Mouse (Mus musculus) CH12F3 (cell line): ENCODE results near the gene Rpl11.
"Not testable (repeated sequence)": the region's sequence is repeated elsewhere in the genome, so short reads cannot be mapped to it uniquely, and the experiment has no call there.

Experiments used
- in situ Hi-C: fragments of 300-500 bp; cut with MboI; formaldehyde crosslinking; loops from 2 replicates; pipeline ENCODE4 v1.14.3; 2020; ENCODE audit warnings: low sequenced_read_pairs

Gene Rpl11

DNA sequence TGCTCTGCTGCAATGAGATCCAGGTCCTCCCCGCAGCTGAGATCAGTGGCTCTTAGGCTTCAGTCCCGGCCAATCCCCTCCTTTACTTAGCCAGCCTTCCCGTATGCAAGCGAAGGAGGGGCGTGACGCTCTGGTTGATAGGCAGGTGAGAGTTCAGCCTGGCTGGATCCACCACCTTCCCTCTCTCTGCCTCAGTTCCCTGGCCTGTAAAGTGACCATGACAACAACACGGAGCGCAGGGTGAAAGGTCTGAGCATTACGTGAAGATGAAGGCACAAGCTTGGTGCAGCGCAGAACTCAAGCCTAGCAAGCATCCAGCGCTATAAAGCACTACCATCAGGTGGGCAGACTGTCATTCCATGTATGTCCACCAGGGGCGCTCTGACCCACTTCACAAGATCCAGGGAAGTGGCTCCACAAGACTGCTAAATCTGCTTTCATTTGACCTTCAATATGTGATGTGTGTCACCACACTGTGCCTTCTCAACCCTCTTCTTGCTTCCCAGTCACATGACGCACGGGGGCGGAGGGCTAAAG is 18.0 kb upstream of the Rpl11 start:
- in situ Hi-C loops = no loop called here

DNA sequence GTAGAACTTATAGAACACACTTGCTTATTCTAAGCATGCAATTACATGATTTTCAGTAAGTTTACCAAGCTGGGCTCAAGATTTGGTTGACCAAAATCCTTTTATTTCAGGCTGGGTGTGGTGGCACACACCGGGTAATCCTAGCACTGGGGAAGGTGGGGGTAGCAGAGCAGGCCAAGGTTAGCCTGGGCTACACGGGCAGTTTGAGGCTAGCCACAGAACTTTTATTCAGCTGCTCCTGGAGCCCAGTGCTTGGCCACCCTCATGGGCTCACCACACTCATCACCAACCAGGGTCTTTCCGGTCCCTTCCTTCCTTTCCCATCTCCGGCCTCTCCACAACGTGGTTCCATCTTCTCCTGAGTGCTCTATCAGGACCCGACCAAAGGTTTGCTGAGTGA is 17.4 kb upstream of the Rpl11 start:
- in situ Hi-C loops = no loop called here

DNA sequence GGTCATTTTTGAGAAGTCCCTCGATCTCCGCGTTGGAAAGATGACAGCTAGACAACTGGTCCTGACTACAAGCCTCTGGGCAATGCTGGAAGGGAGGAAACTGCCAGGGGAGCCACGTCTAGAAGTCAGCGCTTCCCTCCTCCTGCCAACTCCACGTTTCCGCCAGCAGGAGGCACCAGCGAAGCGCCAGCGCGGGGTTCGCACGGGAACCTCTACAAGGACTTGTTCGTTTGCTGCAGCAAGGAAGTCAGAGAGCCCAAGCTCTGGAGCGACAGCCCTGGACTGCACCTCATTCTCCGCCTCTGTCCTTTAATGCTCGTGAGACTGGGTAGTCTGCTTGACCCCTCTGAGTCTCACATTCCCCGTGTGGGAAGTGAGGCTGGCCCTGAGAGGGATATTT is 16.7 kb upstream of the Rpl11 start:
- in situ Hi-C loops = no loop called here

DNA sequence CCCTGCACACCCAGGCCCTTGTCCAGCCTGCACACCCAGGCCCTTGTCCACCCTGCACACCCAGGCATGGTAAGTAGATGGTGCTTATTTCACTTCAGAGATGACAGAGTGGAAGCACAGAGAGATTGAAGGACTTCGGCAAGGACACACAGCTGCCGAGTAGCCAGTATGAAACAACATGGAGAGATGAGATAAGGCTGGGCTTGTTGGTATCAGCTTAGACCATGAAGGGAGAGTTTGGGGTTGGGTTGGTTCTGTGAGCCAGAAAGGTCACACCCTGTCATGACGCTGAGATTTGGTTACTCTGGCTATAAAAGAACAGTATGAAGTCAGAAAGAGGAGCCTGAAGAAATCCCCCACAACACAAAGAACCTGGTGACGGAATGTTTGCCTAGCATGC is 16.1 kb upstream of the Rpl11 start:
- in situ Hi-C loops = no loop called here

DNA sequence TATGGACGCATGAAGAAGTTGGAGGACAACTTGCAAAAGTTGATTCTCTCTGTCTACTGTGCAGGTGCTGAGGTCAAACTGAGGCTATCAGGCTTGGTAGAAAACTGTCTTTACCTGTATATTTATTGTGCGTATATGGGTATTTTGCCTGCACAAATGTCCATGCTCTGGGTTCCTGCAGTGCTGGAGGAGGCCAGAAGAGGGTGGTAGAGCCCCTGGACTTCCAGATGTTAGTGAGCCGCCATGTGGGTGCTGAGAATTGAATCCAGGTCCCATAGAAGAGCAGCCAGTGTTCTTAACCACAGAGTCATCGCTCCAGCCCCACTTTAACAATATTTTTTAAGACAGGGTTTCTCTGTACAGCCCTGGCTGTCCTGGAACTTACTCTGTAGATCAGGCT is 9.9 kb upstream of the Rpl11 start:
- in situ Hi-C loops = no loop called here

DNA sequence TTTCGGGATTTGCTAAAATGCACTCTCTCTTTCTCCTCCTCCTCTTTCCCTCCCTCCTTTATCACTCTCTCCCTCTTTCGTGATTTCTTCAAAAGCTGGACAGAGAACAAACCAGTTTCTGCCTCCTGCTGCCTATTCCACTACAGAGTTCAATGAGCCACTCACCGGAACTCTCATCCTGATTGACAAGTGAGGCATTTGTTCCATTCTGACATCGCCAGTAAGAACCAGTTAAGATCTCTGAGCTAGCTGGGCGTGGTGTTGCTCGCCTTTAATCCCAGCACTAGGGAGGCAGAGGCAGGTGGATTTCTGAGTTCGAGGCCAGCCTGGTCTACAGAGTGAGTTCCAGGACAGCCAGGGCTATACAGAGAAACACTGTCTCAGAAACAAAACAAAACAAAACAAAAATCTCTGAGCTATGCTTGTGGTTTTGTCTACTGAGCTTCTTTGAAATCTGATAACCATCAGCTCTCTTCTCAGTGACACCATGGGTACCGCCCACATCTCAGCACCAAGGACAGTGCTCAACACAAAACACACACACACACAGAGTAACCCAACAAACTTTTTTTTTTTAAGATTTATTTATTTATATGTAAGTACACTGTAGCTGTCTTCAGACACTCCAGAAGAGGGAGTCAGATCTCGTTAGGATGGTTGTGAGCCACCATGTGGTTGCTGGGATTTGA is 6.7 kb upstream of the Rpl11 start:
- in situ Hi-C loops = not testable (repeated sequence)

DNA sequence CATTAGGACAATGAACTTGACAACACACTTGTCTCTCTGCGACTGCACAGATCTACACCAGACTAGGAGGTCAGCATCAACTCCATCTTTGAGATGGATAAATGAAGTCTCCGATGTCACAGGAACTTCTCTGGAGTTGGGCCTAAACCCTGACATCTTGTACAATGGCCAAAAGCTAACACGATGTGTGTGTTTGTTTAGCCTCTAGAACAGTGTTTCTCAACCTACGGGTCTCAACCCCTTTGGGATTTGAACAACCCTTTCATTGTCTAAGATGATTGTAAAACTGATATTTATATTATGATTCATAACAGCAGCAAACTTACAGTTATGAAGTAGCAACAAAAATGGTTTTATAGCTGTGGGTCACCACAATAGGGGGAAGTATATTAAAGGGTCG is 4.7 kb upstream of the Rpl11 start:
- in situ Hi-C loops = no loop called here

DNA sequence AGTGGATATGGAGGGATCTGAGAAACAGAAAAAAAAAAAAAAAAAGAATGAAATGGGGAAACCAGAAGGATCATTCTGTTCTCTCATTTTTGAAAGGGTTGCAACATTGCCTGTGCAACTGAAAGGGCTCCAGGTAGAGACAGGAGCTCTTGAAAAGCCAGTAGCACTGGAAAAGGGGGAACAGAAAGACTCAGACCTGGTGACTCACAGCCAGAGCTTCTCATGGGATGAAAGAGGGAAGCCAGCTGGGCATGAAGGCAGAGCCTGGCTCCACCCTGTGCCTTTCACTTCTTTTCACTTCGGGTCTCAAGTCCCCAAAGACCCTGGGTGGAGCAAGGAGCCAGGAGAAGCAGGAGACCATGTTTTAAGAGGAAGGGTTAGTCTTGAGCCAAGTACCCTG is 2.8 kb upstream of the Rpl11 start:
- in situ Hi-C loops = no loop called here

DNA sequence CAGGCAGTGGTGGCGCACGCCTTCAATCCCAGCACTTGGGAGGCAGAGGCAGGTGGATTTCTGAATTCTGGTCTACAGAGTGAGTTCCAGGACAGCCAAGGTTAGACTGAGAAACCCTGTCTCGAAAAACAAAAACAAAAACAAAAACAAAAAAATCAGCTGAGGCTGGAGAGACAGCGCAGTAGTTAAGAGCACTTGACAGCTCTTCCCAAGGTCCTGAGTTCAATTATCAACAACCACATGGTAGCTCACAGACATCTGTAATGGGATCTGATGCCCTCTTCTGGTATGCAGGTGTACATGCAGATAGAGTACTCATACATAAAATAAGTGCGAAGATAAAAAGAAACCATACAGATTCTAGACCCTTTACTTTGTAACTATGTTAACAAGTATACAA is 615 bp upstream of the Rpl11 start:
- in situ Hi-C loops = no loop called here

DNA sequence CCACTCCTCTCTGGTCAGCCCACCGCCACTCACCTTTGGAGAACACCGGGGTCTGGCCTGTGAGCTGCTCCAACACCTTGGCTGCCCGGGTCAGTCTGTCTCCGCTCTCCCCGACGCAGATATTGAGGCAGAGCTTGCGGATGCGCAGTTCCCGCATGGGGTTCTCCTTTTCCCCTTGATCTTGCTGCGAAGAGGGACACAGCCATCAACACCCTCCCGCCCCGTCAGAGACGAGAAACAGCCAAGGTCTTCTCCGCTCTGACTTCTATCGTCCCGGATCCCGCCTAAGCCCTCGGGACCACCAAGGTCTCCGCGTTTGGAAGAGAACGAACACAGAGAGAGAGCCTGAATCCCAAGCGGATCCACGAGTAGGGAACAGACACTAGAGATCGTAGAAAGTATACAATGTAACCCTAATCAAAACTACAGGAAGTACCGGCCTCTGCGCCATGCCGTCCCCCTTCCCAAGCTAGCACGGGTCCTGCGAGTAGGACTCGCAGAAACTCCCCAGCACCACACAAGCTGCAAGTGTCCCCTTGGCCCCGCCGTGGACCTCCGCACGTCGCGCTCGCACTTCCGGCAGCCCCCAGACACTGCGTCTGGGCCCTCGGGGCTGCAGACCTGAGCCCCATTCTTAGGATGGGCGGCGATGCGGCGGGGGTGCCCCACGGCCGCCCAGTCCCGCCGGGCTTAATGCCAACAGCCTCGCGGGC is 538 bp downstream of the Rpl11 start:
- in situ Hi-C loops = no loop called here

DNA sequence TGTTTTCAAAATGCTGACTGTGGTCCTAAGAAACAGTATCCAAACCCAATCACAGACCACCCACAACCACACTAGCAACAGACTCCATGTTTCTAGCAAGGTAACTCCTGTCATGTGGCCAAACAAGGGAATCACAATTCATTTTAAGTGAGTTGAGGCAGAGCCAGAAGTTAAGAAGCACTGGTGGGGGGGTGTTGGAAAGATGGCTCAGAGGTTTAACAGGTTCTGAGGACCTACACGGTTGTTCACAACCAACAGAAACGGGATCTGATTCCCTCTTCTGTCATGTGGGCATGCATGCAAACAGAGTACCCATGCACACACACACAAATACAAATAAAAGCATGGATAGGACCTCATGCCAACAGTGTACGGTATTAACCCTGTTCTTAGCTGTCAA is 1.2 kb downstream of the Rpl11 start:
- in situ Hi-C loops = no loop called here

DNA sequence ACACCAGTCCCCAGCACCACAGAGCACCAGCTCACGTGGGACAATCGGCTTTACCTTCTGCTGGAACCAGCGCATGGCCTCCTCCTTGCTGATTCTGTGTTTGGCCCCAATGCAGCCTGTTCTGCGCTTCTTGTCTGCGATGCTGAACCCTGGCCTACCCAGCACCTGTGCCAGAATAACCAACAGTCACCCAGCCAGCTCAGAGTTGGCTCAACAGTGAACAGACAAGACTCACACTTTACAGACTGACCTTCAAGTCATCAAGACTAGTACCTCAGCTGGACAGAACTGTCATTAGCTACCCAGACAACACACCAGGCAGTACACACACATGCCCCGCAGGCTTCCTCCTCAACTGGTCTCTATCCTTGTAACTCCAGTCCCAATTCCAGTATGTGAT is 3.0 kb downstream of the Rpl11 start:
- in situ Hi-C loops = no loop called here

DNA sequence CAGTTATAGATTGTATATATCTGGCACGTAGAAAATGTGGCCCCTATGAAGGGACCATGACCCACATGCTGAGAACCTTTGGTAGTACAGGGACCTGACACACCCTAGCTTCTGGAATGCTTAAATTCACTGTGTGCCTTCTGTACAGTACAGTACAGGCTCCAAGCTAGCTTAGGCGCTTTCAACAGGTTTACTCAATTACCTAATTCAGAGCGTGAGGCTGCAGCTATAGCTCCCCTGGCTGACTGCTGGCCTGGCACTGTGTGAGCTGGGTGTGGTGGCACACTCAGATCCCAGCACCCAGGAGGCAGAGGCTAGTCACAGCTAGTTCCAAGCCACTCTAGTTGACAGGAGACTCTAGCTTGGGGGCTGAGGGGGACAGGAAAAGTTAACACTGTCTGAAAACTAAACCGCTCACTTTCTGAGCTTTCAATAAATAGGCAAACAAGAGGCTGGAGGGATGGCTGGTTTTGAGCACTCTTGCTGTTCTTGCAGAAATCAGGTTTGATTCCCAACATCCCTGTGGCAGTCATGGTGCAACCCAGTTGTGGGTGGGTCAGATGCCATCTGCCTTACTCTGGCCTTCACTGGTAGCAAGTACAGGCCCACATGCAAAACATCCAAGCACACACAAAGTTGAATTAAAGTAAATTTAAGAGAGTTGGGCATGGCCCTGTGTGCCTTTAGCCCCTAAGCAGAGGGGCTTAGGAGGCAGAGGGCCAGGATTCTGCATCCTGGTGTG is 4.8 kb downstream of the Rpl11 start:
- in situ Hi-C loops = no loop called here

DNA sequence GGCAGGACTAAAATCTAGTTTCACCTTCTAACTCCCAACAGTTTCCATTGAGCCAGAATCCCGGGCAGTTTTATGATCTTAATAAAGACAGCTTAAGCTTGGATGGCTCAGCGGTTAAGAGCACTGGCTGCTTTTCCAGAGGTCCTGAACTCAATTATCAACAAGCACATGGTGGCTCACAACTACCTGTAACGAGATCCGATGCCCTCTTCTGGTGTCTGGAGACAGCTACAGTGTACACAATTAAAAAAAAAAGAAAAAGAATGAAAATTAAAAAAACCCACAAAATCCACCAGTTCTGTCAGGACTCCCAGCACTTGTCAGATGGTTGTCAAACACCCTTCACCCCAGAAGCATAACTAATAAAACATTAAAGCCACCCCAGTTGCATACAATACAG is 5.6 kb downstream of the Rpl11 start:
- in situ Hi-C loops = no loop called here

DNA sequence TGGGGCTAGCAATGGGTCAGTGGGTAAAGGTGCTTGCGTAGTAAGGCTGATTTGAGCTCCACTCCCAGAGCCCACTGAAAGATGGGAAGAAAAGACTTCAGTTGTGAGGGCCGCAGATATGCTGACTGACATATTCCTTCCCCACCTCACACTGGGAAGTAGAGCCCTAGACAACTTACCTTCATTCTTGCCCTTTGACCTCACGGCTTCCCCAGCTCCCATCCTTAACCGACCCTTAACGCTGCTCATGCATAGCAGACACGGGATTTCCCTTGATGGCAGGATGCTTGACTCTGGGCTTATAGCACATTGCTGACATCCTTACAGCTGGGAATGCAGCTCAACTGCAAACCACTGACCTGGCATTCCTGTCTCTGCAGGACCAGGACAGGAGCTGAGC is 6.3 kb downstream of the Rpl11 start:
- in situ Hi-C loops = no loop called here

DNA sequence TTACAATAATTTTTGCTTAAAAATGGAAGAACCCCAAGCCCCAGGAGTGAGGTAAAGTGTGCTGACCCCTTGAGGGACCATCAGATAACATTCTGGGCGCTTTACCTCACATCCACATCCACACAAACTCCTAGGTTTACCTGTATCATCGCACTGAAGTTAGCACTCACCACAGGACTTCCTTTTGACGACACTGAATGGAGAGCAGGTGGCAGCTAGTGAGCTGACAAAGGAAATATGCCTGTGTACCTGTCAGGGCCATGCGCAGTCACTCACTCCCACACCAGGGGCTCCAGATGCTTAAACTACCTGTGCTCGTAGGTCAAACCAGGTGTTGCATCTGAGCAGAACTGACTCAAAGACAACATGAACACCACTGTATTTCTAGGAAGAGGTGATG is 8.1 kb downstream of the Rpl11 start:
- in situ Hi-C loops = no loop called here

DNA sequence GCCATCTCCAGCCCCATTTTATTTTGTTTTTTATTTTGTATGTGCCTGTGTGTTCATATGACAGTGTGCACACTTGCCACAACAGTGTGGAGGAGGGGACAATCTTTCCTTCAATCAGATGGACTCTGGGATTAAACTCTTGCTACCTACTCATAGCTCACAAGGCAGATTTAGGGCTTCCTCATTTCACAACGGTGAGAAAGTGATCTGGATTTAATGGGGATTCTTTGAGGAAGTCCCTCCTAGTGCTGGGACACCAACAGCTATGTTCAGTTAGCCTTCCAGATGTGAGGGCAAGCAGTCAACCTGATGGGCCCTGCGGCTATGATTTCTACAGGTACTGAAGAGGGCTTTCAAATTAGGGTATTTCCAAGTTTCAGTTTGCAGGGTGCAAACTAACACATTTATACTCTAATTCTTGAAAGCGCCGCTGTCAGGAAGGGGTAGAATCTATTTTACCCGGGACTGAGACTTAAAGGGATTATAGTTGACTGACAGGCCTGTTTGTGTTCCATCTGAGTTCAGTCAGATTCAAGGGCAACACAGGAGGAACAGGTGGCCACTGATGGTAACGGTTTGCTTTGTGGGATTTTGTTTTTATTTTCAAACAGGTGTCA is 9.3 kb downstream of the Rpl11 start:
- in situ Hi-C loops = no loop called here

DNA sequence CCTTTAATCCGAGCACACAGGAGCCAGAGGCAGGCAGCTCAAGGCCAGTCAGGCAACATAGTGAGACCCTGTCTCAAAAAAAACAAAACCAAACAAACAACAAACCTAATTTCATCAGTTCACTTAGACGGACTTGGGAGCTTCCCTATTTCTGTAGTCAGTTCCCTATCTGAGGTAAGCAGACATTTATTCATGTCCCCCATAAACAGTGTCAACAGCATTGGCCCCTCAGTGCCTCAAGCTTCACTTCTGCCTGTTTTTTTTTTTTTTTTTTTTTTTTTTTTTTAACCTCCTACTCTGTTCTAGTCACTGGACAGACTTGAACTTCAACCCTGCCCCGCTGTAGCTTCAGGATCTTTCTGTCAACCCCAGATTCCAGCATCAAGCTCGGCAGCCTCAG is 18.1 kb downstream of the Rpl11 start:
- in situ Hi-C loops = no loop called here

DNA sequence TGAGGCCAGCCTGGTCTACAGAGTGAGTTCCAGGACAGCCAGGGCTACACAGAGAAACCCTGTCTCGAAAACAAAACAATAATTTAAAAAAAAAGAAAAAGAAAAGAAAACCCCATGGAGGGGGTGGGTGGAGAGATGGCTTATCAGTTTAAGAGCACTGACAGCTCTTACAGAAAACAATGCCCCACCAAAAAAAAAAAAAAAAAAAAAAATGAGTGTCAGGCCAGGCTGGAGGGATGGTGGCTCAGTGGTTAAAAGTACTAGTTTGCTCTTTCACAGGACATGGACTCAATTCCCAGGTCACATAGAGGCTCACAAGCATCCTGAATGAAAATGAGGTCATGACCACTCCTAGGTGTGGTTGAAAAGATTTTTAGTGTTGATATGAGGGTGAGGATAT is 20.0 kb downstream of the Rpl11 start:
- in situ Hi-C loops = no loop called here

DNA sequence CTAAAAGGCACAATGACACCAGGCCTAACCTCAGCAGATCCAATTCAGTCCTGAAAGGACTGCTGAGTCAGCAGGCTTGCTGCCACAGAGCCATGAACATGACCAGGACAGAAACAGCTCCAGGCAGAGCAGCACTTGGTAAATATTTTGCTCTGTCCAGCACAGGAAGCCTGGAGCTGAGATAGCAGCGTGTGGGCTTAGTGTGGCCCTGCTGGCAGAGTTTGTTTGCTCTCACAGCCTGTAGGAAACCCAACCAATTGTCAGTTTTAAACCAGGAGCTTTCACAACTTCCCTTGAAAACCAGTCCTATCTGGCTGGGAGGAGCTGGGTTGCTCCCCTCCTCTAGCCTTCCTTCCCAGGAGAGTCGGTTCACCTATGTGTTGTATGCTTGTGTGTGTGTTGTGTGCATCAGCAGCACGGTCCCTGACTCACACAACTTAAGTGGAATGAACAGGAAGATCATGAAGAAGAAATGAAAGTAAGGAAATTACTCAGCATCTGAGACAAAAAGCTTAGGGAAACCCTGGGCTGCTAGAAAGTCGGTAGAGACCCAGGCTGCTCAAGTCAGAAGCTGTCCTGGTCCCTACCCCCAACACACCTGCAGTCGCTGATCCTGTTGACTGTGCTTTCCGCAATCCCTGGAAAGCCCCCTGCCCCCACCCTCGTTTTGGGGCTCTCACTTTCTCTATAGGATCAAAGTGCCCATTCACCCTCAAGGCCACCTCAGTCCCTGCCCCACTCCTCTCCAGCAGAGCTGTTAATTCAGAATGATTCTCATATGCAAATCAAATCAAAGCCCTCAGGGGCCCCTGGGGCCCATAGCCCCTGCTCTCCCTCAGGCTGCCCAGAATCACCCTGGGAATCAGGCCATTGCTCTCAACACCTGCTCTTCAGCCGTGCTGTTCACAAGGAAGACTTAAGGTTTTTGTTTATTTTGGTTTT is 22.0 kb downstream of the Rpl11 start:
- in situ Hi-C loops = no loop called here
